Mouse (Mus musculus) stomach, postnatal 0 days (tissue): ENCODE measurements at regions not wholly inside any gene's neighbourhood (a gene's known extent, or its start where the extent isn't known, plus 50 kb on each side); places are given as distances from the start of the nearest gene placed in this dataset.

Source experiments
- CTCF ChIP-seq: IDR thresholded peaks from 2 replicates; pipeline ENCODE4 v1.5.1; 2016; ENCODE audit warnings: antibody characterized with exemption, low read depth, mild to moderate bottlenecking, moderate library complexity
- EP300 ChIP-seq: optimal IDR thresholded peaks from 2 replicates; pipeline ENCODE3; 2016; ENCODE audit warnings: antibody characterized with exemption

DNA sequence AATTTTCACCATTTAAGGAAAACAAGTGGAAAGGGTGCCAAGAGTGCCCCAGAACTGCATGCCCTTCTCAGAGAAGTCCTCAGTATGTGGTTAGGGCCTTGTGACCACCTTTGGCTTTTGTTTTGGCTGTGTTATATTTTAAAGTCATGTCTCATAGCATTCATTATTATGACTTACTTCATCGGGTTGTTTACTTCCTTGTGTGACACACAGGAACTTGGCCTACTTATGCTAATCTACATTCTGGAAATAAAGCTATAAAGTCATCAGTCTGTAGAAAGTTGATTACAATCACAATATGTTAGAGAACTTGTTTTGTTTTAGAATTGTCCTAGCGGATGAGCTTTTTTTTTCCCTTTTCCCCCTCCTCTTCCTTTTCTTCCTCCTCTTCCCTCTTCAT lies 236.3 kb downstream of the Mef2c start:
- TF ChIP-seq CTCF (no peak), EP300 (no peak)
